Mouse (Mus musculus) midbrain, embryonic 11.5 days (tissue): ENCODE results near the gene Cmtr1. TPM values are rescaled to one million over a fixed set of nuclear protein-coding genes. Genes with fewer than 3 reads are reported as not detected.
A peak's percentile ranks its signal among the peaks of the same experiment; 100 is the strongest.

ENCODE experiments used
- ATAC-seq: fragments of 200-750 bp; cut with Nextera tagmentation; 2 replicates; pipeline ENCODE4 v1.8.0; 2017; ENCODE audit warnings: moderate TSS enrichment, moderate library complexity; ENCODE audit not compliant: low FRiP score
- DNase-seq: peaks from one replicate; pipeline ENCODE4 v3.0.0; 2015; ENCODE audit warnings: low spot score; ENCODE audit errors: missing footprints
- H3K27ac ChIP-seq: fragments of 300-500 bp; sonication (generic); 2 replicates; pipeline ENCODE4 v1.5.1; 2014; ENCODE audit warnings: low read depth, low read length
- H3K27me3 ChIP-seq: fragments of 300-500 bp; sonication (generic); 2 replicates; pipeline ENCODE4 v1.6.1; 2014; ENCODE audit warnings: mild to moderate bottlenecking, low read length, moderate library complexity, mixed read lengths; ENCODE audit not compliant: control insufficient read depth, insufficient read depth
- H3K36me3 ChIP-seq: fragments of 300-500 bp; sonication (generic); 2 replicates; pipeline ENCODE4 v1.6.1; 2014; ENCODE audit warnings: mild to moderate bottlenecking, low read length, moderate library complexity, mixed read lengths; ENCODE audit not compliant: control insufficient read depth, insufficient read depth
- H3K4me1 ChIP-seq: fragments of 300-500 bp; sonication (generic); 2 replicates; pipeline ENCODE4 v1.6.1; 2014; ENCODE audit warnings: low read length; ENCODE audit not compliant: control insufficient read depth, insufficient read depth
- H3K4me2 ChIP-seq: fragments of 300-500 bp; sonication (generic); 2 replicates; pipeline ENCODE4 v1.6.1; 2014; ENCODE audit warnings: mild to moderate bottlenecking, moderate library complexity
- H3K4me3 ChIP-seq: fragments of 300-500 bp; sonication (generic); 2 replicates; pipeline ENCODE4 v1.5.1; 2014; ENCODE audit warnings: low read depth, low read length
- H3K9ac ChIP-seq: fragments of 300-500 bp; sonication (generic); 2 replicates; pipeline ENCODE4 v1.6.1; 2014; ENCODE audit warnings: low read length
- H3K9me3 ChIP-seq: fragments of 300-500 bp; sonication (generic); 2 replicates; pipeline ENCODE4 v1.6.1; 2016; ENCODE audit warnings: low read length; ENCODE audit not compliant: control insufficient read depth
- WGBS: fragments of 180-500 bp; shearing (Covaris S2); extraction: QIAGEN DNeasy Blood & Tissue Kit; methylation state at CpG from one replicate; pipeline ENCODE4 v1.1.7; 2014; 5-methylcytosine and 5-hydroxymethylcytosine counted together
- polyA plus RNA-seq: library from polyadenylated mRNA; unstranded; fragments of >200 nt; fragmentation: Nextera tagmentation; extraction: Ambion mirVana; gene quantifications from 2 replicates; pipeline ENCODE4 v1.2.1, GENCODE M21; 2014

The Cmtr1 gene
- polyA plus RNA-seq, 1 experiment from 2014 or later: 144 TPM

GRCm38 (mm10) chr17:29679038-29679767 lies 18.8 kb downstream of the Cmtr1 start:
- H3K27me3 ChIP-seq: no peaks in the 10 kb centered on the region
- DNase-seq: no peak
- no peak overlapping the region for H3K4me2 ChIP-seq
- H3K36me3 ChIP-seq: peaks cover 18% of the 10 kb centered on the region
- no peaks in the 10 kb centered on the region for H3K4me1 ChIP-seq
- no peak overlapping the region for H3K27ac ChIP-seq
- no peak for ATAC-seq
- H3K9me3 ChIP-seq: no peaks in the 10 kb centered on the region
- H3K4me3 ChIP-seq: no peak overlapping the region
- 80% methylated on average over 6 of the region's 6 CpGs for WGBS
- no peak overlapping the region for H3K9ac ChIP-seq

- peak overlapping the region; percentile 57; the same call in 1 of the 2 replicates for H3K27ac ChIP-seq
- no peak overlapping the region for H3K4me2 ChIP-seq
- no peak for ATAC-seq
- no peak for DNase-seq
- no peaks in the 10 kb centered on the region for H3K27me3 ChIP-seq
- 86% methylated on average over 2 of the region's 2 CpGs for WGBS
- no peaks in the 10 kb centered on the region for H3K9me3 ChIP-seq
- H3K9ac ChIP-seq: no peak overlapping the region
- peaks cover 16% of the 10 kb centered on the region; the same call in 1 of the 2 replicates for H3K36me3 ChIP-seq
- H3K4me1 ChIP-seq: no peaks in the 10 kb centered on the region
- H3K4me3 ChIP-seq: no peak overlapping the region
Observed at GRCm38 (mm10) chr17:29680174-29680573, 19.8 kb downstream of the Cmtr1 start.

- H3K9ac ChIP-seq: no peak overlapping the region
- DNase-seq (no peak), ATAC-seq (no peak)
- H3K4me1 ChIP-seq: no peaks in the 10 kb centered on the region
- H3K4me2 ChIP-seq: no peak overlapping the region
- 94% methylated on average over 2 of the region's 2 CpGs for WGBS
- H3K27me3 ChIP-seq: no peaks in the 10 kb centered on the region
- no peak overlapping the region for H3K4me3 ChIP-seq
- peaks cover 18% of the 10 kb centered on the region; the same call in 1 of the 2 replicates for H3K36me3 ChIP-seq
- H3K9me3 ChIP-seq: no peaks in the 10 kb centered on the region
- H3K27ac ChIP-seq: no peak overlapping the region
Observed at GRCm38 (mm10) chr17:29680921-29681320, 20.5 kb downstream of the Cmtr1 start.

GRCm38 (mm10) chr17:29681669-29682068 lies 21.3 kb downstream of the Cmtr1 start:
- no peak for DNase-seq
- H3K27ac ChIP-seq: no peak overlapping the region
- ATAC-seq: no peak
- no peaks in the 10 kb centered on the region for H3K27me3 ChIP-seq
- H3K36me3 ChIP-seq: peaks cover 12% of the 10 kb centered on the region; the same call in 1 of the 2 replicates
- 95% methylated on average over 9 of the region's 9 CpGs for WGBS
- H3K4me1 ChIP-seq: no peaks in the 10 kb centered on the region
- no peak overlapping the region for H3K9ac ChIP-seq
- no peaks in the 10 kb centered on the region for H3K9me3 ChIP-seq
- no peak overlapping the region for H3K4me2 ChIP-seq
- H3K4me3 ChIP-seq: no peak overlapping the region

- Histone ChIP-seq H3K4me1 (no peaks in the 10 kb centered on the region), H3K9ac (no peak overlapping the region), H3K4me2 (no peak overlapping the region), H3K9me3 (no peaks in the 10 kb centered on the region), H3K4me3 (no peak overlapping the region), H3K27ac (no peak overlapping the region), H3K36me3 (peaks cover 14% of the 10 kb centered on the region; the same call in 1 of the 2 replicates), H3K27me3 (no peaks in the 10 kb centered on the region)
- 81% methylated on average over 7 of the region's 7 CpGs for WGBS
- DNase-seq (no peak), ATAC-seq (no peak)
Observed at GRCm38 (mm10) chr17:29682261-29682660, 21.9 kb downstream of the Cmtr1 start.

GRCm38 (mm10) chr17:29683127-29683526 lies 22.7 kb downstream of the Cmtr1 start:
- Histone ChIP-seq H3K4me2 (no peak overlapping the region), H3K9ac (no peak overlapping the region), H3K36me3 (peaks cover 17% of the 10 kb centered on the region), H3K9me3 (no peaks in the 10 kb centered on the region), H3K27ac (no peak overlapping the region), H3K4me3 (no peak overlapping the region), H3K4me1 (no peaks in the 10 kb centered on the region), H3K27me3 (no peaks in the 10 kb centered on the region)
- ATAC-seq (no peak), DNase-seq (no peak)
- 90% methylated on average over 2 of the region's 2 CpGs for WGBS

- Histone ChIP-seq H3K4me1 (no peaks in the 10 kb centered on the region), H3K27ac (no peak overlapping the region), H3K4me3 (no peak overlapping the region), H3K9ac (no peak overlapping the region), H3K9me3 (no peaks in the 10 kb centered on the region), H3K36me3 (peaks cover 20% of the 10 kb centered on the region), H3K4me2 (no peak overlapping the region), H3K27me3 (no peaks in the 10 kb centered on the region)
- 95% methylated on average over 4 of the region's 4 CpGs for WGBS
- ATAC-seq (no peak), DNase-seq (no peak)
Observed at GRCm38 (mm10) chr17:29684275-29684674, 23.9 kb downstream of the Cmtr1 start.

- Histone ChIP-seq H3K4me1 (no peaks in the 10 kb centered on the region), H3K4me2 (no peak overlapping the region), H3K4me3 (no peak overlapping the region), H3K9me3 (no peaks in the 10 kb centered on the region), H3K27ac (no peak overlapping the region), H3K9ac (no peak overlapping the region), H3K27me3 (no peaks in the 10 kb centered on the region), H3K36me3 (peaks cover 28% of the 10 kb centered on the region)
- ATAC-seq (no peak), DNase-seq (no peak)
- 97% methylated on average over 5 of the region's 5 CpGs for WGBS
Observed at GRCm38 (mm10) chr17:29686771-29687170, 26.4 kb downstream of the Cmtr1 start.

GRCm38 (mm10) chr17:29687373-29687772 lies 27.0 kb downstream of the Cmtr1 start:
- no peak for ATAC-seq
- peaks cover 28% of the 10 kb centered on the region for H3K36me3 ChIP-seq
- no peak overlapping the region for H3K4me3 ChIP-seq
- no peak overlapping the region for H3K4me2 ChIP-seq
- H3K9me3 ChIP-seq: no peaks in the 10 kb centered on the region
- 85% methylated on average over 6 of the region's 6 CpGs for WGBS
- H3K27ac ChIP-seq: no peak overlapping the region
- no peak overlapping the region for H3K9ac ChIP-seq
- no peak for DNase-seq
- H3K27me3 ChIP-seq: no peaks in the 10 kb centered on the region
- no peaks in the 10 kb centered on the region for H3K4me1 ChIP-seq
